Mouse (Mus musculus) monocyte, adult 5-6 weeks (primary cell): ENCODE data around the gene Tmem30c. TPM values are rescaled to one million over a fixed set of nuclear protein-coding genes. Genes with fewer than 3 reads are reported as not detected.
A peak's percentile ranks its signal among the peaks of the same experiment; 100 is the strongest.

Experiments used
- ATAC-seq: fragments of 153-309, 156-312 bp; replicated peaks from 2 replicates; pipeline ENCODE4 v1.8.0; 2017; ENCODE audit warnings: mild to moderate bottlenecking; ENCODE audit not compliant: low TSS enrichment, insufficient number of reproducible peaks, severe bottlenecking, poor library complexity, low FRiP score
- total RNA-seq: library from RNA; stranded (forward); fragments of 200-1000, 200-491, 200-594 nt; gene quantifications from 3 replicates; pipeline ENCODE4 v1.2.3, GENCODE M21; 2017

Tmem30c gene
- total RNA-seq, 1 experiment from 2014 or later = 0.10 TPM

GRCm38 (mm10) chr16:57302792-57303698 is 10.4 kb upstream of the Tmem30c start:
- ATAC-seq = no peak

- ATAC-seq = 0 out of 2 replicates have a peak, but pooled peaks have one; percentile 40
Observed at GRCm38 (mm10) chr16:57301512-57302115, 8.9 kb upstream of the Tmem30c start.

GRCm38 (mm10) chr16:57295216-57295934 is 2.7 kb upstream of the Tmem30c start:
- ATAC-seq = no peak

GRCm38 (mm10) chr16:57292296-57292695 is 369 bp downstream of the Tmem30c start:
- ATAC-seq = no peak

- ATAC-seq = no peak
Observed at GRCm38 (mm10) chr16:57291696-57292095, 969 bp downstream of the Tmem30c start.

- ATAC-seq = no peak
Observed at GRCm38 (mm10) chr16:57281417-57281816, 11.2 kb downstream of the Tmem30c start.

GRCm38 (mm10) chr16:57280221-57281217 is 12.1 kb downstream of the Tmem30c start:
- ATAC-seq = no peak

- no peak for ATAC-seq
Observed at GRCm38 (mm10) chr16:57278976-57279626, 13.6 kb downstream of the Tmem30c start.

- ATAC-seq = no peak
Observed at GRCm38 (mm10) chr16:57269751-57270150, 22.9 kb downstream of the Tmem30c start.

- ATAC-seq = no peak
Observed at GRCm38 (mm10) chr16:57268058-57268841, 24.4 kb downstream of the Tmem30c start.

GRCm38 (mm10) chr16:57267068-57267467 is 25.6 kb downstream of the Tmem30c start:
- no peak for ATAC-seq

GRCm38 (mm10) chr16:57260152-57260551 is 32.5 kb downstream of the Tmem30c start:
- no peak for ATAC-seq

GRCm38 (mm10) chr16:57259356-57260083 is 33.1 kb downstream of the Tmem30c start:
- ATAC-seq = peak; percentile 73

- no peak for ATAC-seq
Observed at GRCm38 (mm10) chr16:57251589-57252421, 40.9 kb downstream of the Tmem30c start.

GRCm38 (mm10) chr16:57250991-57251390 is 41.7 kb downstream of the Tmem30c start:
- ATAC-seq = no peak

GRCm38 (mm10) chr16:57247464-57247863 is 45.2 kb downstream of the Tmem30c start:
- no peak for ATAC-seq
